Mouse (Mus musculus) retina, embryonic 14.5 days (tissue): ENCODE measurements around the gene Pum3.
A peak's percentile ranks its signal among the peaks of the same experiment; 100 is the strongest.

Experiments
- DNase-seq: peaks from one replicate; pipeline ENCODE4 v3.0.0-alpha.2; 2015; ENCODE audit warnings: low spot score

Gene Pum3

GRCm38 (mm10) chr19:27429745-27430251 is at the start of gene Pum3:
Gene Pum3 (minus strand): TSS chr19:27429825.
- peak; percentile 97 for DNase-seq

GRCm38 (mm10) chr19:27466691-27467090 is 37.1 kb upstream of the Pum3 start:
- DNase-seq, result no peak

GRCm38 (mm10) chr19:27462656-27463055 is 33.0 kb upstream of the Pum3 start:
- no peak for DNase-seq

- DNase-seq, result peak; percentile 77
Measured at GRCm38 (mm10) chr19:27450458-27450857, 20.8 kb upstream of the Pum3 start.

GRCm38 (mm10) chr19:27447515-27447914 is 17.9 kb upstream of the Pum3 start:
- DNase-seq, result peak; percentile 87

GRCm38 (mm10) chr19:27441106-27441505 is 11.5 kb upstream of the Pum3 start:
- DNase-seq, result no peak

GRCm38 (mm10) chr19:27437982-27438652 is 8.5 kb upstream of the Pum3 start:
- no peak for DNase-seq

- no peak for DNase-seq
Measured at GRCm38 (mm10) chr19:27430406-27430805, 781 bp upstream of the Pum3 start.

GRCm38 (mm10) chr19:27429281-27429680 is 344 bp downstream of the Pum3 start:
- no peak for DNase-seq

- no peak for DNase-seq
Measured at GRCm38 (mm10) chr19:27427865-27428264, 1.8 kb downstream of the Pum3 start.

- DNase-seq, result peak; percentile 63
Measured at GRCm38 (mm10) chr19:27426451-27426850, 3.2 kb downstream of the Pum3 start.

GRCm38 (mm10) chr19:27425656-27426055 is 4.0 kb downstream of the Pum3 start:
- peak; percentile 68 for DNase-seq

- no peak for DNase-seq
Measured at GRCm38 (mm10) chr19:27417375-27417774, 12.2 kb downstream of the Pum3 start.

- DNase-seq, result peak; percentile 65
Measured at GRCm38 (mm10) chr19:27416569-27416968, 13.1 kb downstream of the Pum3 start.

- no peak for DNase-seq
Measured at GRCm38 (mm10) chr19:27411340-27411739, 18.3 kb downstream of the Pum3 start.

GRCm38 (mm10) chr19:27410751-27411150 is 18.9 kb downstream of the Pum3 start:
- DNase-seq, result no peak

GRCm38 (mm10) chr19:27409782-27410181 is 19.8 kb downstream of the Pum3 start:
- DNase-seq, result no peak

GRCm38 (mm10) chr19:27409196-27409595 is 20.4 kb downstream of the Pum3 start:
- no peak for DNase-seq

- no peak for DNase-seq
Measured at GRCm38 (mm10) chr19:27397797-27398196, 31.8 kb downstream of the Pum3 start.

GRCm38 (mm10) chr19:27397223-27397622 is 32.4 kb downstream of the Pum3 start:
- no peak for DNase-seq

- DNase-seq, result no peak
Measured at GRCm38 (mm10) chr19:27396719-27397118, 32.9 kb downstream of the Pum3 start.

- no peak for DNase-seq
Measured at GRCm38 (mm10) chr19:27395936-27396335, 33.7 kb downstream of the Pum3 start.

GRCm38 (mm10) chr19:27395481-27395880 is 34.1 kb downstream of the Pum3 start:
- DNase-seq, result peak; percentile 7
